Comparison of ENCODE assay signal across 1 mouse cellular context in the genomic region with DNA sequence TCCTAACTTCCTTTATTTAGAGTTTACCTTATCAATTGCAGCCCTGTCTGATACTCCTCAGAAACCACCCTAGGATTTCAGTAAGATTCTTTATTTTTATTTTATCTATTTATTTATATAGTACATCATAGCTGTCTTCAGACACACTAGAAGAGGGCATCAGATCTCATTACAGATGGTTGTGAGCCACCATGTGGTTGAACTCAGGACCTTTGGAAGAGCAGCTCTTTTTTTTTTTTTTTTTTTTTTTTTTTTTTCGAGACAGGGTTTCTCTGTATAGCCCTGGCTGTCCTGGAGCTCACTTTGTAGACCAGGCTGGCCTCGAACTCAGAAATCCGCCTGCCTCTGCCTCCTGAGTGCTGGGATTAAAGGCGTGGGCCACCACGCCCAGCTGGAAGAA. TPM values are rescaled to one million over a fixed set of nuclear protein-coding genes. Genes with fewer than 3 reads are reported as not detected.
"Had no signal": no experiment of that assay in that cellular context is flagged by ENCODE, and none has a peak within 500 bp of the region (broad histone marks: within the 10 kb centered on the region; RNA-seq: fewer than 3 reads in every experiment).

No protein-coding gene starts in this region.

RNA-seq across cellular contexts. Expression of a gene that starts 3.3 kb away (rescaled TPM):
- total RNA-seq: hematopoietic stem cell, adult 5-6 weeks had no signal
